Mouse (Mus musculus): ENCODE data around the gene Chd4. TPM values are rescaled to one million over a fixed set of nuclear protein-coding genes. Genes with fewer than 3 reads are reported as not detected.

The Chd4 gene
- total RNA-seq, 2 experiments from 2014 or later: 173 to 175 TPM

DNA sequence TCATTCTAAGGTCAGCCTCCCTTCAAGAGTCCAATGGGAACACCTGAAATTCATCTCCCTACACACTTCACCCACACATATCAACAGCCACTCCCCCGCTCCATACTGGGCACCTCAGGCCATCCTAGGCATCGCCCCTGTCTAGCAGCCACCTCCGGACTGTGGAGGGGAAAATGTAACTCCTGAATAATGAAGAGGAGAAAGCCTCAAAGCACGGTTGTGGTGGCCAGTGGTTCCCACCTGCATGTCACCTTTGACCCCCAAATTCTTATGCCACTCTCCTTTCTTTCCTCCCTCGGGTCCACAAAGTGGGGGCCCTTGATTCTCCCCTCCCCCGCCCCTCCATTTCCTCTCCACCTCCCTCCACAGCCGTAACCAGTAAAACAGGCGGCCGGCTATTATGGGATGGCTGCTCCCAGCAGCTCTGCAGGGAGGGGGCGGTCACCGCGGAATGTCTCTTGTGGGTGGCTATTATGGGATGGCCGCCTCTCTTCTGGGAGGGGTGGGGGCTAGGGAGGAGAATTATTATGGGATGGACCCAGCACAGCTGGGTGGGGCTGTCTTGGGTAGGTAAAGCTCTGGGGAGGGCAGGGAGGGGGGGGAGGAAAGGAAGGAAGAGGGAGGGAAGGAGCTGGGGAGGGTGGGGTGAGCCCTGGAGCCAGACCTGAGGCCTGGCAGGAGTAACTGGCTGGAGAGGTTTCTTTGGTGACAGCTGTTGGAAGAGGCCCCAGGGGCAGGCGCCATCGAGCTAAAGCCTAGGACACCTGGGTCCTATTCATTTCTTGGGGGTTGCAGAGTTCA is 6.1 kb upstream of the Chd4 start:
- intact Hi-C loops (cut with DNase I): loop anchor here (10.0 kb wide), 1 partner anchor 235 kb away; the partner anchor contains the start of gene P3h3
- DNase-seq: peak; percentile 86

DNA sequence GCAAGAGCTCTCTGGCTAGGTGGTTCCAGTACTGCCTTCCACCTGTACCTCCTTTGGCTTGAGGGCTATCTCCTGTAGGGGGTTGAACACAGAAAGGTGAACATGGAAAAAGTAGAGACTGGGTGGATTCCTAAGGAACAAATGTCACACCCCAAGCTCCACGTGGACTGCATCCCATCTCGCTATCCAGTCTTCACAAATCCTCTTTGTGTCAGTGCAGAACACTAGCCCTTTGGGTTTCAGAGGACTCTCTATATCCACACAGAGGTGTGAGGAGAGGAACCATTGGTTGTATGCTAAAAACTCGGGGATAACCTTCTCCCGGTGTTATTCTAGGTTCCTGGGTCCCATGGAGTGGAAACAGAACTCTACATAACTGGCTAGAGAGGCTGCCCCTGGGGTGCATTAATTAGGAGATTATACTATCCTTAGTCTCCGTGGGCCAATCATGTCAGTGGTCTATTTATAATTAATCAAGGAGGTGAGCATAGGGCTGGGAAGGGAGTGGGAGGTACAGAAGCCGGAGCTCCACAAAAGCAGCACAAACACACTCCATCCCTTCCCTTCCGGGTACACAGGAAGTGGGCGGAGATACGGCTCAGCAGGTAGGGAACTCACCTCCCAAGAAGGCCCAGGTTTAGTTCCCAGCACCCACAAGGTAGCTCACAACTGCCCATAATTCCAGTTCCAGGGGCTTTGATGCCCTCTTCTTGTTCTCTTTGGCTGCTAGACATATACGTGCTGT is 5.3 kb upstream of the Chd4 start:
- DNase-seq: no peak
- intact Hi-C loops (cut with DNase I): no loop called here

DNA sequence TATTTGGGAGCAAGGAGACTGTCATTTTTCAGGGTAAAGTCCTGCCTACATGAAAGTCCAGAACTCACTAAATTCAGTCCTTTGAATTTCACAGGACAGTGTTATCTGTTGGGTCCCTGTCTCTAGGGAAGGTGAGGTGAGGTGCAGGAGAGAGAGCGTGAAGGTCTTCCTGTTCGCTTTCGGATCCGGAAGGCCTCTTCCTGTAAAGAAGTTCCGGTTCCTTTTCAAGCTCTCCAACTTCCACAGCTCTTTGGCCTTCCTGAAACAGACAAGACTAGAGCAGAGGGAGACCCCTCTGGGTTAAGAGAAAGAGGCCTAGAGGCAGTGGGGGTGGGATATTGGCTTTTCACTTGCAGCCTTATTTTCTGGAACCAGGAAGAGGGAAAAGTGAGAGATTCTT is 3.4 kb upstream of the Chd4 start:
- DNase-seq: no peak
- intact Hi-C loops (cut with DNase I): no loop called here

DNA sequence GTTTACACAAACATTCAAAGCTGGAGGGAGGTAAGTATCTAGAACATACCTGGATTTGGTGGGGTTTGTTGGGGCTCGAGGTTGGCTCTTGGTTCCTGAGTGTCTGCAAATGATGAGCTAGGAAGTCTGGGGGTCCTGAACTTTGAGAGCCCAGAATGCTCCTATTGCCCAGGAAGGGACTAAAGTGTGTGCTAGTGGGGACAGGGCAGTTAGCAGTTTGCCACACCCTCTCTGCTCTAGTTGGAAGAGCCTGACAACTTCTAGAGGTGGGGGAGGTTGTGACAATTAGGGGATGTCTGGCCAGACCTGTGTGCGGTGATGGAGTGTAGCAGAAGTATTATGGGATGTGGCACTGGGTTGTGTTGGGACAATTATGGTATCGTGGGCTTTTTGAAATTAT is 938 bp upstream of the Chd4 start:
- DNase-seq: no peak
- intact Hi-C loops (cut with DNase I): no loop called here

DNA sequence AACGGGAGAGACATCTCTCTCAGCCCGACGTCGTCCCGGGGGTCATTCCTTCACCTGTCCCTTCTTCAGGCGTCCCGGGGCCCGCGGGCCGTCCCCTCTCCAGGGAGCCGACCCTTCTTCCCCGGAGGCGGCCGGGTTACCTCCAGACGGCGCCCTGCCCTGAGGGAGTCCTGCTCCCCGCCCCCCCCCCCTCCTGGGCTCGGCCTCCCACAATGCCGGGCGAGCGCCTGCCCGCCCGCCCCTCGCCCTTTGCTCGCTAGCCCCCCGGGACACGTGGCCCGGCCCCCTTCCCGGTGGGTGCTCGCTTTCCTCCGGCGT is 457 bp downstream of the Chd4 start:
- intact Hi-C loops (cut with DNase I): no loop called here
- DNase-seq: no peak

DNA sequence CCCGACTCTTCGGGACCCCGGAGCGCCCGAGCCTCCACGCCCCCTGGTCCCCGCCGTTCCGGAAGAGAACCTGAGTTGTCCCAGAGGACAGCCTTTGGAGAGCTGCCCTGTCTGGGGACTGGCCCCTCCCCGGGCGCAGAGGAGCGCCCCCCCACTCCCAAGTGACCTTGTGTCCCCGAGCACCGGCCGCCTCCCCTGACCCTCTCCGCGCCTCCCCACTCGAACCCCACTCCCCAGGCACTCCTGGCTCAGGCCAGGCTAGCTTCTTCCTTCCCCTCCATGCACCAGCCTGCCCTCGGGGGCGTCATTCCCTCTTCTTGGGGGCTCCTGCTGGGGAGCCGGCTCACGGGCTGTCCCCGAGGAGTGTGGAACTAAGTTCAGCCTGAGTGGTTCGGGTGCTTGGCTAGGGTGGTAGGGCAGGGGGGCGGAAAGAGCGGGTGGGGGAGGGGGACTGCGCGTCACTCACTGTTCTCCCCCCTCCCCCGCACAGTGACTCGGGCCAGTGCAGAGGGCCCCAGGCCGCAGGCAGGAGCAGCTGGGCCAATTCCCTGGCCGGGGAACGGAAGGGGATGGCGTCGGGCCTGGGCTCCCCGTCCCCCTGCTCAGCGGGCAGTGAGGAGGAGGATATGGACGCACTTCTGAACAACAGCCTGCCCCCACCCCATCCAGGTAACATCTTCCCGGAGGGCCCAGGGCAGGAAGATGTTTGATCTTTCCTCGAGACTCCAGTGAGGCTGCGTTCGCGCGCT is 990 bp downstream of the Chd4 start:
- intact Hi-C loops (cut with DNase I): no loop called here
- DNase-seq: peak; percentile 81

DNA sequence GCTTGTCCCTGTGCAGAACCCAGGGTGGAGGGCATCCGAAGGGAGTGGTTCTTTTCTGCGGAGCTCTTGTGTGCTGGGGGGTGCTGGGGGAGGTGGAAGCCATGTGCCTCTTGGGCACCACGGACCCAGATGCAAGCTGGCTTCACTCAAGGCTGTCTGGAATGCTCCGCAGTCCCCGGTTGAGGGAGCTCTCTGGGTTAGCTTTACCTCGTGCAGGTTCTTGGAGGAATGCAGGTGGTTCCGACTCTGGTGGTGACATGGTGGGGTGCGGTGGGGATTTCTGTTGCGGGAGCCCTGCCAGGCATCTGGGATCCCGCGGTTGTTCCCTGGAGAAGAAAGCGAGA is 1.5 kb downstream of the Chd4 start:
- intact Hi-C loops (cut with DNase I): no loop called here

DNA sequence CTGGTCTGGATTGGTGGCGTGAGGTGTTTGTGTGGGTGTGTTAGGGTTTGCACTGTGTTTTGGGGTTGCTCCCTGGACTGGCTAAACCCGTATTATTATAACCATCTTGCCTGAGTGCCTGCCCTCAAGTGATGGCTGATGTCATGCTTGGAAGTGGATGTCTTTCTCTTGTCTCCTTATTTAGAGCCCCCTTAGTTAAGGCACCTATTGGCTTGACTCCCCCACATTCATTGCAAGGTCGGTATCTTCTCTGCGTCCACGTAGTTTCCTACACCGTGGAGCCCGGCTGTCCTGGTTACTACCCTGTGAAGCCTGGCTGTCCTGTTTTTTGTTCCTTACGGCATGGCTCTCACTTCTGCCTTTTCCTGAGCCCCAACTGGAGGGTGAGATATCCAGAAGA is 2.2 kb downstream of the Chd4 start:
- intact Hi-C loops (cut with DNase I): no loop called here
- DNase-seq: no peak

More for the DNA sequence above, 1.5 kb downstream of the Chd4 start:
- DNase-seq: no peak

DNA sequence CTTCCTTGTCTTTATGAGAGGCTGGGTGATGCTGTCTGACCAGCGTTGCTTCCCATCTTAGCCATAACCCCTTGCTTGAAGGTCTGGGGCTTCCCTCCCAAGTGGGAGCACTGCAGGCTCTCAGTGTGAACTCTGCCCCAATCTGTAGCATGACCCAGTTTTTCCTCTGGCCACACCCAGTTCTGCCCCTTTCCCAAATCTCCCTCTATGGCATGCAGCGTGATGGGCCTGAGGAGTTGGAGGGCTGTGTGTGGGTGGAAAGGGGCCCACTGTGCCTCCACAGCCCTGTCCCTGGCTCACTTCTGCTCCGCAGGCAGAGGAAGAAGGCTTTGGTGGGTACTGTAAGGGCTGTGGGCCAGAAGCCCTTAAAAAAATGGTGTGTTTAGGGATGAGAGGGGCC is 2.7 kb downstream of the Chd4 start:
- intact Hi-C loops (cut with DNase I): no loop called here

DNA sequence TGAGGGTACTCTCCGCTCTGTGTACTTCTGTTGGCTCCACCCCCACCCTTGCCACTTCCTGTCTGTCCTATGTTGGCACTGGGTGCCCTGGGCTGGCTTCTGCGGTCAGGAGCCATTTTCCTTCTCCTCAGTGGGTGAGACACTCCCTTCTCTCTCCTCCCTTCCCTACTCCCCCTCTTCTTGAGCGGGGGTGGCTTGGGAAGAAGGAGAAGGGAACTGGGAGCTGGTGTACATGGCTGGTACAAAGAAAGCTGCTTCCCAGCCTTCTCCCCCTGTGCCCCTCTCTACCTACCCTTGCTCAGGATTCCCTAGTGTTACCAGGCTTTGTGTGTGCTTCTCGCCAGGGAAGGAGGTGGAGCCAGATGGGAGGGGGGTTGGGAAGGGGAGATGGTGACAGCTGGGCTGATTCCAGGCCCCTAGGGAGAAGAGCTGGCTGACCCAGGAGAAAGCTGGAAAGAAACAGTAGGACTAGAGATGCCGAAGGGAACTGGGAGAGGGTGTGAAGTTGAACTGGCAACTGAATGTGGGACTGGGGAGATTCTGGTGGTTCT is 3.7 kb downstream of the Chd4 start:
- DNase-seq: peak; percentile 83
- intact Hi-C loops (cut with DNase I): no loop called here

More for the DNA sequence above, 2.7 kb downstream of the Chd4 start:
- no peak for DNase-seq

DNA sequence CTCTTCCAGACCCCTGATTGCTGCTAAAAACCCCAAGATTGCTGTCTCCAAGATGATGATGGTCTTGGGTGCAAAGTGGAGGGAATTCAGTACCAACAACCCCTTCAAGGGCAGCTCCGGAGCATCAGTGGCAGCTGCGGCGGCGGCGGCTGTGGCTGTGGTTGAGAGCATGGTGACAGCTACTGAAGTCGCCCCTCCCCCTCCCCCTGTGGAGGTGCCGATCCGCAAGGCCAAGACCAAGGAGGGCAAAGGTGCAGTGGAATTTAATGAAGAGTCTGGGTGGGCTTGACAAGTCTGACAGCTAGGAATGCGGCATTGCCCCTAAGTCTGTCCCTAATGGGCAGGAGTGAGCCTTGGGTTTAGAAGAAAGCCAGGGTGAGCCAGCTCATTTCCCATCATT is 5.7 kb downstream of the Chd4 start:
- intact Hi-C loops (cut with DNase I): no loop called here
- DNase-seq: no peak

DNA sequence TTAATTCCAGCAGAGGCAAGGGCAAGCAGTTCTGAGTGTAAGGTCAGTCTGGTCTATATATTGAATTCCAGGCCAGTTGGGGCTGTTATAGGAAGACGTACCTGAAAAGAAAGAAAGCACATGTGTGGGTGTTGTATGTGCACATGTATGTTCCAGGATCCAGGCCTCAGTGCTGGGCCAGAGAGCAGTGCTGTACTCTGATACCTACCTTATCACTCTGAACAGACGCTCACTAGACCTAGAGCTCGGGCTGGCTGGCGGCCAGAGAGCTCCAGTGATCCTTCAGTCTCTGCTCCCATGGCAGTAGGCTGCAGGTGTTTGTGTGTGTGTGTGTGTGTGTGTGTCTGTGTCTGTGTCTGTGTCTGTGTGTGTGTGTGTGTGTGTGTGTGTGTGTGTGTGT is 8.4 kb downstream of the Chd4 start:
- no peak for DNase-seq
- intact Hi-C loops (cut with DNase I): no loop called here

DNA sequence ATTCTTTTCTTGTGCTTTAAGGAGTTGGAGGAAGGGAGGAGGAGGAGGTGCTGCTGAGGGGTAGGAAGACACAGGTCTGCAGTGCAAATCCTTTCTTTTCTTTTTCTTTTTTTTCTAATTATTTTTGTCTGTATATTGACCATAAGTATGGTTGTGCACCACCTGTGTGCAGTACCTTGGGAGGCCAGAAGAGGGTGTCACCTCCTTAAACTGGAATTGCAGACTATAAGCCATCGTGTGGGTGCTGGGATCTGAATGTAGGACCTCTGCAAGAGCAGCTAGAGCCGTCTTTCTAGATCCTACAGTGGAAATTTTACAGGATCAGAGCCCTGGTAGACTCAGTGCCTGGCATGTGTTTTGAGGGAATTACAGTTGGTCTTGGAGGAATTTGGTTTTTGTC is 11.9 kb downstream of the Chd4 start:
- intact Hi-C loops (cut with DNase I): no loop called here
- DNase-seq: no peak

DNA sequence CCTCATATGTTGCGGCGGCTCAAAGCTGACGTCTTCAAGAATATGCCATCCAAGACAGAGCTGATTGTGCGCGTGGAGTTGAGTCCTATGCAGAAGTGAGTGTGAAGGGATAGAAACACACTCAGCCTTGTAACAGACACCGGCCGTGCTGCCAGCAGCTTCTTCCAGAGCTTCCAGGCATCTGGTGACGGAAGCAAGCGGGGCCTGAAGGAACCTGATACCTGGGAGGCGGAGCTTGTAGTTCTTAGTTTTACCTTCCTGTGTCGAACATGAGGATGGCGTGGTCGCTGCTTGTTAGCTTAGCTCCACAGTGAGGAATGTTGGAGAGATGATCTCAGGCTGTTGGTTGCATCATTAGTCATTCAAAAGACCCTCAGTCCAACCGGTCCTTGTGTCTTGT is 13.6 kb downstream of the Chd4 start:
- intact Hi-C loops (cut with DNase I): no loop called here
- DNase-seq: no peak

DNA sequence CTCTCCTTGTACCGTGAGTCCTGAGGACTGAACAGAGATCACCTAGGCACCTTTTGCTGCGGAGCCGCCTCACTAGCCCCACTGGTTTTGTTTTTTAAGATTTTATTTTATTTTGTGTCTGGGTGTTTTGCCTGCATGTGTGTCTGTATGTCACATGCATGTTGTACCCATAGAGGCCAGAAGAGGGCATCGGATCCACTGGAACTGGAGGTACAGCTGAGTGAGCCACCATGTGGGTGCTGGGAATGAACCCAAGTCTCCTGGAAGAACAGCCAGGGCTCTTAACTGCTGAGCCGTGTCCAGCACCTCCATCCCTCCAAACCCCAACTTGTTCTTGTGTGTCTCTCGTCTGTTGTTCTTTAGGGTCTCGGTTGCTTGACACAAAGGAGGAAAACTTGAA is 15.1 kb downstream of the Chd4 start:
- DNase-seq: peak; percentile 74
- intact Hi-C loops (cut with DNase I): no loop called here

DNA sequence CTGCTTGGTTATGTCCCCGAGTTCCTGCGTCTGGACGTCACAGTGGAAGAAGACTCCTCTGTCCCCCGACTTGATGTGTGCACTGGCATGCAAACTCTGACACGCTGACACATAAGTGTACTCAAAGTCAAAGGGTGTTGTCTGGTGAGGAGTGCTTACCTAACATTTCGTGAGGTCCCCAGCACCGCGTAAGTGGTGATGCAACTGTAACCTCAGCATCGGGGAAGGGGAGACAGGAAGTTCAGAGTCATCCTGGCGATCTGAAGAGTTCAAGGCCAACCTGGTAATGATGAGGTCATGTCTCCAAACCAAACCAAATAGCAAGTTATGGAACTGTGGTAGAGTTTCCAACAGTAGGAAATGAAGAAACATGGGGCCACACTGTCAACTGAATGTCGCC is 16.8 kb downstream of the Chd4 start:
- intact Hi-C loops (cut with DNase I): no loop called here
- no peak for DNase-seq

DNA sequence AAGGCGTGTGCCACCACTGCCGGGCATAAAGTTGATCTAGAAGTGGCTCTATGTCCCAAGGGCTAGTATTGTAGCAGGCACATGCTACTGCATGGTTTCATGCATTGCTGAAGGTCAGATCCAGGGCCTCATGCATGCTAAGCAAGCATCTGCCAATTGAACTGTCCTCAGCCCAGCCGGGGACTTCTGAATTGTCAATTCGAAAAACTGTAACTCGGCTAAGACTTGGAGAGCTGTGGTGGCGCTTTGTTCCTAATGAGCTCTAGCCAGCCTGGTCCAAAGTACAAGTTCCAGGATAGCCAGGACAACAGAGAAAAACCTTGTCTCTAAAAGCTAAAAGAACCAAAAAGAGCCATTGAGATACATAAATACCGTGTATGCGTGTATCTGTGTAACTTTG is 23.6 kb downstream of the Chd4 start:
- DNase-seq: no peak
- intact Hi-C loops (cut with DNase I): no loop called here

DNA sequence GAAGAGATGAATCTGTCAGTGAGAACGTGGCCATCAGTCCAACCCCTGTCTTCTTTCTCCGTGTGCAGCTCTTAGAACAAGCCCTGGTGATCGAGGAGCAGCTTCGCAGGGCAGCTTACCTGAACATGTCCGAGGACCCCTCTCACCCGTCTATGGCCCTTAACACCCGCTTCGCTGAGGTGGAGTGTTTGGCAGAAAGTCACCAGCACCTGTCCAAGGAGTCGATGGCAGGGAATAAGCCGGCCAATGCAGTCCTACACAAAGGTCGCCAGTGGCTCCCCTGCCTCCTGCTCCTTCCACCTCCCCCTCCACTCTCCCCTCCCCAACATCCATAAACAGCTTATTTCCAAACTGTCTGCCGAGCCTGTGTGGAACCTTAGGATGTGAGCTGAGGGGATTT is 32.9 kb downstream of the Chd4 start:
- intact Hi-C loops (cut with DNase I): no loop called here
- DNase-seq: no peak

DNA sequence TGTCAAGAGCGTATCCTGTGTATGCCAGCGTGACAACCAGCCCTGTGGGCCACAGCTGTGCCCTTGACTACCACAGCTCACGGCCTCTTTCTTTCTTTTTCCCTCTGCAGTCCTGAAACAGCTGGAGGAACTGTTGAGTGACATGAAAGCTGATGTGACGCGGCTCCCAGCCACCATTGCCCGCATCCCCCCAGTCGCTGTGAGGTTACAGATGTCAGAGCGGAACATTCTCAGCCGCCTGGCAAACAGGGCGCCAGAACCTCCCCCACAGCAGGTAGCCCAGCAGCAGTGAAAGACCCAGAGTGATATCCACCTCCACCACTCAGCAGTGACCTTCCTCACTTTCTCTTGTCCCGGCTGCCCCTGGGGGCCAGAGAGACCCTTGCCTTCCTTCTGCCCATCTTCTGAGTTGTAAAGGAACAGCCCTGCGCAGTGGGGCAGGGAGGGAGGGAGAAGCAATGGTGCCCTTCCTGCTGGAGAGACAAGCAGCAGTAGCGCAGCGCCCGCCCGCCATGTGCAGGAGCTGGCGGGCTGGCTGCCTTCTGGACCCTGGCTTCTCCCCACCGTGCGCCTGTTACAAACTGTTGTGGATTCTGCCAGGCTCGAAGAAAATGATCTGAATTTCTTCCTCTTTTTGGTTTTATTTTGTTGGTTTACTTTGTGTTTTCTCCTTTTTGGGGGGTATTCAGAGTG is 34.1 kb downstream of the Chd4 start:
- intact Hi-C loops (cut with DNase I): no loop called here
- peak; percentile 21 for DNase-seq

DNA sequence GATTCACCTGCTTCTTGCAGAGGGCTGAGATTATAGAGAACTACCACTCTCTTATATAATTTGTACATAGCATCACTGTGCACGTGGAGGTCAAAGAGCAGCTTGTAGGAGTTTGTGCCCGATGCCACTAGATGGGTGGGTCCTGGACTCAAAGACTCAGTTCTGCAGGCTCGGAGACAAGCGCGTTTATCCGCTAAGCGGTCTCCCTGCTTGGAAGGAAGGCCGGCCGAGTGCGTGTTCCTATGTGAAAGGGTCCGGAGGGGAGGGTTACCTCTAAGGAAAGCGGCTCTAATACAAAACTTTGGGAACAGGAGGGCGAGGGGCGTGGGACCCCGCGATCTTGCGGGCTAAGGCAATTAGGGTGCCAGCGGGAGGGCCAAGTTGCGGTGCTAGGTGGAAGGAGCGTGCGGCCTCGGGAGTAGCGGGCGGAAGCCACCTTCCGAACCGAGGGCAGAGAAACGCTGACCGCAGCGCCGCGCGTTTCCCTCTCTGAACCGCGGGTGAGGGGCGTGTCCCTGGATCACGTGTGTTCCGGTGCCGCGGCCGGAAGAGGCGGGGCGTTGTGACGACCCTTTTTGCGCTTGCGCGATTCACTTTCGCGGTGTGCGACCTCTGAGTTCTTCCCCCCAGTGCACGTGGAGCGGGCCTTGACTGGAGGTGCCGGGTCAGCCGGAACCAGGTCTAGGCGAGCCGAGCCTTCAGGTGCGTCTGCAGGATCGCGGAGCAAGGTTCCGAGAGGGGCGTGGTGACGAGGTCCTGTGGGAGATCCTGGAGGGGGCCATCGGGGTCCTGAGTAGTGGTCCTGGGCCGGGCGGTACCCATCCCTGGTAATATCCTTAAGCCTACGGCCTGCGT is 35.7 kb downstream of the Chd4 start, which contains the start of gene Nop2:
Gene Nop2 (plus strand): TSS at position 608 of the 855 bp plus-strand sequence.
- intact Hi-C loops (cut with DNase I): no loop called here
- DNase-seq: peak; percentile 90

Measured in left cerebral cortex, postnatal 4 days (tissue).